Mouse (Mus musculus) embryonic stem cell, embryonic (primary cell): ENCODE measurements around the gene Col5a3.

Experiments used
- CTCF ChIA-PET, 4 experiments: fragments of 300-600 bp in 2 of 4; fragments of 350-600 bp in 2 of 4; sonication (Branson Sonifier 250); formaldehyde crosslinking; loops; one replicate each; lab custom pipeline; 2022; ENCODE audit warnings: inconsistent platforms in 2 of 4; lab: Charles Lee
- POLR2A ChIA-PET, 4 experiments: fragments of 300-600 bp in 2 of 4; fragments of 350-600 bp in 2 of 4; sonication (Branson Sonifier 250); formaldehyde crosslinking; loops; one replicate each; lab custom pipeline; 2022; ENCODE audit warnings: antibody characterized with exemption in 4 of 4, inconsistent platforms in 1 of 4; lab: Charles Lee

Col5a3 gene

DNA sequence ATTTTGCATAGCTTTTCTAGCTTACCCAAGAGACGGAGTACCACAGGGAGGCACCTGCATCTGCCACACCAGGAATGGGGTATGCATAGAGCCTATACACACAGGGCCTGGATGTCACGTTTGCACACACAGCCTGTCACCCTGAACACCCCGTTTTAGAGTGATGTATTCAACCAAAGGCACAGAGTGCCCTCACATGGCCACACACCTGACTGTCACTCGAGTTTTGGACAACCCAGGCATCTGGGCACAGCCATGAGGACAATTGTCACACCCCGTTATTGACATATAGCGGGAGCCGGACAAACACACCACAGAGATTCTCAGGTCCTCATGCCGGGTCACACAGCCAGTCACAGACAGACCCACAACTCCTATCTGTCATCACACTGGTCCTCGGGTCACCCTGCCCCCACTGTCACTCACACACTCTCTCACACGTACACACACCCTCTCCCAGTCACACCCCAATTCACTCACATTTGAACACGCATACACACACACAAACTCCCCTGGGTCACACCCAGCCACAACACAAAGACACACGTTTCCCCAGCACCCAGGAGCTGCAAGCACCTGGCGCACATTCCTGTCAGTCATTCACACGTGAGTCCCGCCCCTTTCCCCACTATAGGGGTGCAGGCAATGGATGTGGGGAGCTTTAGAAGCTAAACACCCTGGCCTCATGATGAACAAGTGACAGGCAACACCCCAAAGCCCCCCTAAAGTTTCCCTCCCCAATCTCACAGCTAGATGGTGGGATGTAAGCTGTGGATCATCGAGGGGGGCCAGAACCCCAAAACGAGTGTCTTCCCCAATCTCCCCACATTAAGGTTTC, 69.5 kb downstream of the Col5a3 start:
- CTCF ChIA-PET: interaction anchor here in 3 of 4 experiments (0.6 to 9.8 kb wide), 9 partner anchors 9 to 285 kb away, joined by 3 to 137 read pairs (median 4); no protein-coding TSS in a partner anchor
- POLR2A ChIA-PET: interaction anchor here in 3 of 4 experiments (0.5 to 4.0 kb wide), 10 partner anchors 10 to 292 kb away, joined by 3 to 19 read pairs (median 4); partner anchors contain the start of genes Ubl5 (in 2 of the 3) and Icam1 (in 1 of the 3)

DNA sequence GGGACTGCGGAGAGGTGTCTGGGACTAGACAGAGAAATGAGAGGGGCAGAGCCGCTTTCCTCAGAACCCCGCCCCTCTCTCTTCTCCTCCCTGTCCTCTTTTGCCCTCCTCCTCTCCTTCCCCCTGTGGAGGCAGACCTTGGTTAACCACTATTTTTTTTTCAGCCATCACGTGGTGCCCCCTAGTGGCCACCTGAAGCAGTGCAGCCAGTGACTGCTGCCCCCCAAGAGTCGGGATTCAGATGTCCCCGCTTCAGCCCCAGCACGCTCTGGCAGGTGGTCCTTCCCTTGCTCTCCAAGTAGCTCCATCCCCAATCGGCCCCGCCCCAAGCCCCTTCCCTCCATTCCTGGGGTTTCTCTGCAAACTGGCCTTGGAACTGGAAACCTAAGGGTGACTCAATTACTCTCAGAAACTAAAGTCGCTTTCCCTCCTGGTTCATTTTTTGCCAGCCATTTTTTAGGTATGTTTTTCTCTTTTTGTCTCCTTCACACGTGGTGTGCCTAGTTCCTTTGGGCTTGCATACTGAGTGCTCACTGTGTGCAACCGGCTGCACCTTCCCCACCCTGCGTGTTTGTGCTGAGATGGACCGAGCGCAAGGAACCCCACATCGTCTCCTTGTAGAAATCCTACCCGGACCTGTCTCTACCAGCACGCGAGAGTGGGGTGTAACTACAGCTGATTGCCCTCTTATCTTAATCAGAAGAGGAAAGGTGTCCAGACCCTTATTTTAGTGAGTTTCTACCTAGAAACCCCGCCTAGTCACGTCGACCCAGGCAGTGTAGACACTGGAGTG, 70.7 kb downstream of the Col5a3 start:
- CTCF ChIA-PET: interaction anchor here (0.6 to 9.8 kb wide), 21 partner anchors 11 to 286 kb away, joined by 3 to 137 read pairs (median 4); no protein-coding TSS in a partner anchor
- POLR2A ChIA-PET: interaction anchor here in 3 of 4 experiments (0.6 to 3.1 kb wide), 17 partner anchors 10 to 359 kb away, joined by 3 to 9 read pairs (median 3); partner anchors contain the start of genes Fbxl12 (in 1 of the 3), Pin1 (in 1 of the 3) and Zfp846 (in 1 of the 3)

DNA sequence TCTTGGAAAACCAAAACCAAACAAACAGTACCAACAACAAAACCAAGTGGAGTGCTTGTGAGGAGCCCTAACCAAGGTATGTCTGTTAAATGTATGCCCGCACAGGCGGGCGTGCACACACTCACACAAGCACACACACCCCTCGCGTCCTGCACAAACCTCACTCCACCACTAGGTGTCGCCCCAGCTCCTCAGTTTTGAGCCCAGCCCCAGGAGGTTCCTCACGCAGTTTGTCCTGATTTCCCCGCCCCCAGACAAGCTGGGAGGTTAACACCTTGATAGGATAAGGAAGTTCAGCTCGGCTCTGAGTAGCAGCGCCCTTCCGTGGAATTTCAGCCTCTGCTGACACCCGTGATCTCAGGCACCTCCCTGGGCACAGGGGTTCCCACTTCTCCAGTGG, 74.5 kb downstream of the Col5a3 start:
- CTCF ChIA-PET: interaction anchor here (0.5 to 9.8 kb wide), 84 partner anchors 9 to 421 kb away, joined by 3 to 137 read pairs (median 5); partner anchors contain the start of genes Eif3g (in 3 of the 4), Angptl6 (in 1 of the 4), Col5a3 (in 1 of the 4) and Fbxl12 (in 1 of the 4)
- POLR2A ChIA-PET: interaction anchor here in 3 of 4 experiments (0.5 to 3.7 kb wide), 26 partner anchors 10 to 396 kb away, joined by 3 to 14 read pairs (median 4); partner anchors contain the start of genes Gm38431 (in 1 of the 3), Pin1 (in 1 of the 3), Raver1 (in 1 of the 3) and Ubl5 (in 1 of the 3)

DNA sequence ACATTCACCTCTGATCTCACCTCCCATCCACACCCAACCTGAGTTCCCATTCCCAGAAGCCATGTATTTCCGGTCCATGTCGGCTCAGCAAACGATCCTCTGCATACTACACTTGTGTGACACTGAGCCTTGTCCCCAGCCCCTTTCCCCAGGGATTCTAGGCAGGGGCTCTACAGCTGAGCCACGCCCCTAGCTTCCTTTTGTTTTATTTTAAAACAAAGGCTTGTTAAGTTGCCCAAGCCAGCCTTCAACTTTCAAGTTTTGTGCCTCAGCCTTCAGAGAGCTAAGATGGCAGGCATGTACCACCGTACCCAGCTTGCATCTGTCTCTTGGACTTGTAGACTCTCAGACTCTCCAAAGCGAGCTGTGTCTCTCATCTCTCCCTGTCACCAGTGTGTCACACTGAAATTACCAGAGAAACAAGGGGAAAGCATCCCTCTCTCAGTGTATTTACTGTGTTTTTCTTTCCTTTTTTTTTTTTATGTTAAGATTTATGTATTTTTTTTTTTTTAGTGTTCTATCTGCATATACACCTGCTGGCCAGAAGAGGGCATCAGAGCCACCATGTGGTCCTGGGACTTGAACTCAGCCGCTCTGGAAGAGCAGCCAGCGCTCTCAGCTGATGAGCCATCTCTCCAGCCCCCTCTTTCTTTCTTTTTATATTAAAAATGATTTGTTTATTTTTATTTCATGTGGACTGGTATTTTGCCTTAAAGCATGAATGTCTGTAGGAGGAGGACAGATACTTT, 76.4 kb downstream of the Col5a3 start:
- CTCF ChIA-PET: interaction anchor here (0.6 to 9.8 kb wide), 49 partner anchors 10 to 1139 kb away, joined by 3 to 137 read pairs (median 4); partner anchors contain the start of gene Eif3g (in 1 of the 4)
- POLR2A ChIA-PET: interaction anchor here (0.7 to 3.7 kb wide), 17 partner anchors 9 to 592 kb away, joined by 3 to 14 read pairs (median 5); partner anchors contain the start of genes Angptl6 (in 1 of the 4), Gm38431 (in 1 of the 4), Raver1 (in 1 of the 4) and Ubl5 (in 1 of the 4)

DNA sequence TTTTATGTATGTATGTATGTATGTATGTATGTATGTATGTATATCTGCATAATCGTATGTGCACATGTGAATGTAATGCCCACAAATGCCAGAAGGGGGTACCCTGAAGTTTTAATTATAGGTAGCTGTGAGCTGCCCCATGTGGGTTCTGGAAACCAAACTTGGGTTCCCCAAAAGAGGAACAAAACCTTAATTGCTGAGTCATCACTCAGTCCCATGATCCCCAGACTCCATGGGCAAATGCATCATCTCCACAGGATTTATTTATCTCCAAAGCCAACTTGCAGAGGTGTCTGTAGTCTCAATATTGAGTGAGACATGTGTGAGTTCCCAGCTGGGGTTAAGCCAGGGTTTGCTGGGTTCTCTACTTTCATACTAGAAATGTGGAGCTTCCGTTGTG, 77.6 kb downstream of the Col5a3 start:
- ChIA-PET CTCF (interaction anchor here (0.6 to 9.8 kb wide), 10 partner anchors 10 to 270 kb away, joined by 4 to 137 read pairs (median 8); partner anchors contain the start of gene Eif3g (in 1 of the 4)), POLR2A (interaction anchor here in 2 of 4 experiments (0.6 to 2.5 kb wide), 5 partner anchors 11 to 141 kb away, joined by 3 to 9 read pairs (median 5); partner anchors contain the start of gene Angptl6 (in 1 of the 2))

DNA sequence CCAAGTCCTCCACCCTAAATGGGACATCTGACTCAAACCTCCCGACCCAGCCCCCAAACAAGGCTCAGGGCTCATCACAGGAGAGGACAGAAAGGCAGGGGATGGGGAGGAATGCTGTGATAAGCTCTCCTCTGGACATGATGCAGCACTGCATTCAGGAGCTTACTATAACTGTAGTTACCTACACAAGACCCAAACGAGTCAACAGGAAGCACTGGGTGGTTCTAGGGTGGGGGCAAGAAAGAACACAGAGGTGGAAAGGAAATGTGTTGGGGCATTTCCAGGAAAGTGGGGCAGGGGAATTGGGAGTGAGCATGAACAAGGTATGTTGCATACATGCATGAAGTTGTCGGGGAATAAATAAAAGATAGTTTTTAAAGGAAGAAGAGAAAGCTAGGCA, 80.2 kb downstream of the Col5a3 start:
- ChIA-PET POLR2A (interaction anchor here in 1 of 4 experiments (1.5 kb wide), 1 partner anchor 11 kb away, joined by 3 read pairs; the partner anchor contains the start of gene Olfm2), CTCF (interaction anchor here in 3 of 4 experiments (0.5 to 0.9 kb wide), 3 partner anchors 16 to 896 kb away, joined by 3 to 6 read pairs (median 3); no protein-coding TSS in a partner anchor)

DNA sequence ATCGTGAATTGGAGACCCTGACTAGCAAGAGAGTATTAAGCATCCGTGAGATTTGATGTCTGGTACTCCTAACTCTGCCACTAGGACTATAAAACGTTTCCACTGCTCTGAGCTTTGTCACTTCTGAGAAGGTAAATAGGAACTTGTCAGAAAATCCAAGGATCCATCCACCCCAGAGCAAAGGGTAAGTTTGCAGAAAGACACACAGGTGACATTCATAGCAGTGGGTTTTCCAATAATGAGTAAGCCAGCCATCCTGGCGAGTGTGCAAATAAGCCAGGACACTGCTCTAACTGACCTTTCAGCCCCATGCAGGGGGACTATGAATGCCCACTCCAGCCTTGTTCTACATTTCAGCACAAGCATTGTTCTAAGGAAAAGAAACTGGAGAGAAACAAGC, 83.1 kb downstream of the Col5a3 start:
- CTCF ChIA-PET: interaction anchor here in 2 of 4 experiments (0.6 to 1.2 kb wide), 4 partner anchors 7 to 99 kb away, joined by 3 to 4 read pairs (median 3); partner anchors contain the start of gene Olfm2 (in 1 of the 2)
- POLR2A ChIA-PET: no interaction called here

DNA sequence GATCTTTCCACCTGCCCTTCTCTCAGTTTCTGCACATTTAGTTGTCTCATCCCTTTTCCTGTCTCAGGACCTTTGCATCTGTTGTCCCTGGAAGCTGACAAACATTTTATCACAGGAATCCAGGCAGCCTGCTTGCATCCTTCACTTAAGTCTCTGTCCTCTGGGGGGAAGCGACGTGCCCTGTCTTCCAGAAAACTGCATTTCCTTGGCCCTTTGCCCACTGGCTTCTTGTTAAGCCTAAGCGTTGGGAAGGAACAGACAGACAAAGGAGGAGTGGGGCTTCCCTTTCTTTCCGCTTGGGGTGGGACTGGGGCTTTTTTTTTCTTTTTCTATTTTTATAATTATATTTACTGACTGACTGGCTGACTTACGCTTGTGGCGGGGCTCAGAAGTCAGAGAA, 85.4 kb downstream of the Col5a3 start:
- ChIA-PET CTCF (interaction anchor here in 2 of 4 experiments (0.9 to 5.6 kb wide), 2 partner anchors 10 to 14 kb away, joined by 3 to 45 read pairs; no protein-coding TSS in a partner anchor), POLR2A (interaction anchor here in 1 of 4 experiments (1.2 to 1.8 kb wide), 2 partner anchors 9 to 34 kb away, joined by 3 to 5 read pairs; no protein-coding TSS in a partner anchor)

DNA sequence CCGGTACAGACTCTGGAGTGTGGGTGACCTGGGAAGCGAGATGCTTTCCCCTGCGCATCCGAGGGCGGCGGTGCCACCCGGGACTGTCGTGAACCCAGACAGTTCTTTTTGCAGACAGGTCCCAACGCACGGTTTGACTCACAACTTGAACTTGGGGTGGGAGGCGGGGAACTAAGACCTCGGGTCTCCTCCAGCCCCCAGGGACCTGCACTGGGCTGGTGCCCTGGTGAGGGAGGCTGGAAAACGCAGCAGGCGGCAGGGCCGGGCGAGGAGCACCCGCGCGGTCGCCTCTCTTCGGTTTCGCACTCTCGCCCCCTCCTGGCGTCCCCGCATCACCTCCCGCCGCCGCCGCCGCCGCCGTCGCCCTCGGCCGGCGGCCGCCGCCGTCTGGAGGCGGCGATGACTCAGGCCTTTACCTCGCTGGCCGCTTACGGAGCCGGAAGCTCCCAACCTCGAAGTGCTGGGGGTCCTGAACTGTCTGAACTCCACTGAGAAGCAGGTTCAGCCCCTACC, 87.2 kb downstream of the Col5a3 start:
- ChIA-PET CTCF (interaction anchor here (0.6 to 5.6 kb wide), 16 partner anchors 8 to 1196 kb away, joined by 3 to 45 read pairs (median 4); partner anchors contain the start of gene Eif3g (in 1 of the 4)), POLR2A (interaction anchor here in 3 of 4 experiments (0.6 to 2.4 kb wide), 12 partner anchors 10 to 217 kb away, joined by 3 to 9 read pairs (median 4); partner anchors contain the start of genes Pin1 (in 2 of the 3) and Ubl5 (in 1 of the 3))

DNA sequence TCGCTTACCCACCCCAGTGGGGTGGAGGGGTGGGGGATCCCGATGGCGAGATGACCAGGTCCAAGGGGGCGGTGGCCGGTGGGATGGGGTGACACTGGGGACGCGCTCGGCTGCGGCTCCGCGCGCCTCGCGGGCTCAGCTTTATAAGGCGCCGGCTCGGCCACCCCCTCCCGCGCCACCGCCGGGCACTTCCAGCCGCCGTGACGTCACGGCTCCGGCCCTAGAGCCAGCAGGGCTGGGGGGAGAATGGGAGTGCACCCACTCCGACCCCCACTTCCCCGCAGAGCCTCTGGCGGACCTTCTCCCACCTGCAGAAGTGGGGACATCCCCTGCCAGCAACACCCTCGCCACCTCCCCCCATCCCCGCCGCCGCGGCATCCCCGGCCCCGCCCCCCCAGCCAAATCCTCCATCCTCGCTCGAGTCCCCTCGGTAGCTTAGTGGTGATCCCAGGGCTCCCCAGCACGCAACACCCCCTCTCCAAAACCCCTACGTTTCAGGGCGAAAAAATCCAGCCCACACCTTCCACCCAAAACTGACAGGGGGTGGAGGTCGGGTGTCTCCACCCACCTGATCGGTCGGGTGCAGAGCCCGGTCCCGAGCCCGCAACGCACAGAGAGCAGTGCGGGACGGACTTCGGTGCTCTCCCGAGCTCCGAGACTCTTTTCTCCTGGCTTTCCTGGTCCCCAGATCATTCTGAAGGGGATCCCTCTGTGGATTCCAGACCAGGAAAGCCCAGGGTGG, 87.8 kb downstream of the Col5a3 start:
- ChIA-PET CTCF (interaction anchor here in 3 of 4 experiments (0.6 to 5.6 kb wide), 15 partner anchors 9 to 281 kb away, joined by 3 to 45 read pairs (median 4); partner anchors contain the start of gene Eif3g (in 1 of the 3)), POLR2A (interaction anchor here in 3 of 4 experiments (0.5 to 2.4 kb wide), 15 partner anchors 9 to 440 kb away, joined by 3 to 9 read pairs (median 4); partner anchors contain the start of gene Pin1 (in 1 of the 3))

DNA sequence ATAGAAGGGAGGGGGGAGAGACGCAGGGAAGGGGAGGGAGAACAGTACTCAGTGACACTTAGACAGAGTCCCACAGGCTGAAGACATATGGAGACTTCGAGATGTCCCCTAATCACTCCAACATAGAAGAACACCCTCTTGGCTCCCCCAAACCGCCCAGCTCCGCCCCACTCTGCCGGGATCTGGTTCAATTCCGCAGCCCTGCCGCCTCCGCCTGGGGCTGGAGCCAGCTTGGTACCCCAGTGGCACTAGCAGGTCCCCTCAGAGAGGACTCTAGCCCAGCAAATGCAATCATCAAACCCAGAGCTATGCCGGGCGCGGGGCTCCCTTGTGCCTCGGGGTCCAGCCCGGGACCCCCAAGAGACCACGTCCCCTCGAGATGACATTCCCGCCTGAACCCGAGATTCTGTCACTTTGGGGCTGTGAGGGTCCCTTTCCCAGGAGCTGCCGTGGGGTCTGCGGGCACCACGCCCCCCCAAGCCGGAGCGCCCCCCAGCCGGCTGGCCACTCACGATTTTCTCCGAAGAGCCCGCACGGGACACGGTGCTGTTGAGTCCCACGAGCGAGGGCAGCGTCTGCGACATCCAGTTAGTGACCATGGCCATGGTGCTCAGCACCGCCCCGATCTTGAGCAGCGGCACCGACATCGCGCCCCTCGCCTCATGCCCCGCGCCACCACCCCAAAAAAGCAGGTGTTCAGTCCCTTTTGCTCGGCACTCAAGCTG, 88.6 kb downstream of the Col5a3 start:
- POLR2A ChIA-PET: interaction anchor here in 3 of 4 experiments (0.5 to 2.4 kb wide), 12 partner anchors 8 to 441 kb away, joined by 3 to 8 read pairs (median 4); partner anchors contain the start of genes Ubl5 (in 1 of the 3) and Zfp266 (in 1 of the 3)
- CTCF ChIA-PET: interaction anchor here in 3 of 4 experiments (0.6 to 5.6 kb wide), 6 partner anchors 12 to 105 kb away, joined by 3 to 45 read pairs (median 4); partner anchors contain the start of gene Ubl5 (in 1 of the 3)

DNA sequence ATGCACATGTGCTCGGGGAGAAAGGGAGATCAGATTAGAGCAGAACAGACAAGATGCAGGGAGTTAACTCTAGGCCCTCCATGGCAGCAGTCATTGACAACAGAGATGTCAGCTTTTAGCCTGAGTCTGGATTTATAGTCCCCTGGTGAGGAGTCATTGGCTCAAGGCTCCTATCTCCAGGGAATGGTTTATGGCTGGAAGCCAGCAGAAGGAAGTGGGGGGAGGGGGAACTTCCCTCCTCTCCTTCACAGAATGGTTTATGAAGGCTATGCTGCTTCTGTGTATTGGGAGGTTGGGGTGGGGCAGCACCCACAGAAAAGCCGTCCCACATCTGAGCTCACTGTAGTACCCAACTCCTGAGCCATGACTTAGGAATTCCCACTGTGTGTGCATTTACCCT, 93.3 kb downstream of the Col5a3 start:
- CTCF ChIA-PET: no interaction called here
- POLR2A ChIA-PET: interaction anchor here in 3 of 4 experiments (0.7 to 1.2 kb wide), 4 partner anchors 26 to 89 kb away, joined by 3 to 4 read pairs (median 3); no protein-coding TSS in a partner anchor
